Mouse (Mus musculus) liver, adult 2 months (tissue): ENCODE data around the gene Brca2.

Experiments used
- CTCF ChIP-seq: fragments of 200-500 bp; IDR thresholded peaks from 2 replicates; pipeline ENCODE4 v1.5.1; 2011; ENCODE audit warnings: low read depth, low read length, control low read depth
- POLR2A ChIP-seq: fragments of 200-500 bp; IDR thresholded peaks from 2 replicates; pipeline ENCODE4 v1.6.1; 2011; ENCODE audit warnings: low read length, control low read depth; ENCODE audit not compliant: insufficient read depth; ENCODE audit errors: extremely low read depth

- no peak for TF ChIP-seq CTCF
- no peak for TF ChIP-seq POLR2A
Measured at GRCm38 (mm10) chr5:150606131-150606530, 83.7 kb downstream of the Brca2 start.
